Mouse (Mus musculus): ENCODE results near the gene Pamr1.

Gene Pamr1

DNA sequence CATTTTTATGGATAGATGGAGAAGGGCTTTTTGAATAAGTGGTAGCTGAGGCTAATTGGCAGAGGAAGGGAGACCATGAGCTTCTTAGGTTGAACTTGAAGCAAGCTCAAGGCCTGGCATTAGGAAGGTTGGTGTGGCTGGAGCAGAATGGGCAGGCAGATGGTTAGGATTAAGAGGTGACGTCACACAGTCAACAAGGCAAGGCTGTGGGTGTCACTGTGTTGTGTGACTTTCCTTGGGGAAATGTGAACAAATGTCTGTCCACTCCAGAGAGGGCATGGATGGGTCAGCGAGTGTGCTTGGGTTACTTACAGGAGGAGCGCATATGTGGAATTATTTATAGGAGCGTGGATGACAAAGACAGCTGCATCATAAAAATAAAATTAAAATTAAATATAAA is 50.7 kb downstream of the Pamr1 start:
- DNase-seq: no peak

DNA sequence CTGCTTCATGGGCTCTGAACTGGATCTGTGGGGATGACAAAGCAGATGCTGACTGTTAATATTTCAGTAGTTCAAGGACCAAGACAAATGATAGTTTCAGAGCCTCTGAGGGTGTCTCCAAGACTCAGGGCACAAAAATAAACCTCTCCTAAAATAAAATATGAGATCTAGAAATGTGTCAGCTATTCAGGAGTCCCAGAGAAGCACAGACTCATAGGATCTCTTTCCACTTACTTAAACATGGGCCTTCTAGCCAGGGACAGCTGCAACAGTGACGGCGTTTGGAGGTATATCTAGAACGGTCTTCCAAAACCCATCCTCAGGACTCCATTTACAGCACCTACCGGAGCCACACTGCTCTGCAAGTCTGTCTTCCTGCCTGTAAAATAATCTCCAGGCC is 60.7 kb downstream of the Pamr1 start:
- DNase-seq: no peak

DNA sequence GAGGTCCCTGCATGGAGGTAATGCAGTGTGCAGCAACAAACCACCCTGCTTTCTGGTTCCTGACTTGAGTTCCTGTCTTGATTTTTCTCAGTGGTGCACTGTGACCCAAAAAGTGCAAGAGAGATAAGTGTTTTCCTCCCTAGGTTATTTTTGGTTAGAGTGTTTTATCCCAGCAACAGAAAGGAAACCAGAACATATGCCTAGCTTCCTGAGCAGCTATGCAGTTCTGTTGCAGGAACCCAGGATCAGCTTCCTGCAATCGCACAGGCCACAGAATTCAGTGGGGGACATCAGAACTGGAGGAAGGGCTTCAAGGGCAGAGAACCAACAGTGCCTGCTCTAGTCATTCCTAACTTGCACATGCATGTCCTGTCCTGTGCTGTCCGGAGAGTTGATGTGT is 66.8 kb downstream of the Pamr1 start:
- no peak for DNase-seq

GRCm38 (mm10) chr2:102620744-102621429 is 71.1 kb downstream of the Pamr1 start:
- peak; percentile 24 for DNase-seq

GRCm38 (mm10) chr2:102622176-102622575 is 72.4 kb downstream of the Pamr1 start:
- DNase-seq: no peak

GRCm38 (mm10) chr2:102622943-102623342 is 73.1 kb downstream of the Pamr1 start:
- DNase-seq: no peak

DNA sequence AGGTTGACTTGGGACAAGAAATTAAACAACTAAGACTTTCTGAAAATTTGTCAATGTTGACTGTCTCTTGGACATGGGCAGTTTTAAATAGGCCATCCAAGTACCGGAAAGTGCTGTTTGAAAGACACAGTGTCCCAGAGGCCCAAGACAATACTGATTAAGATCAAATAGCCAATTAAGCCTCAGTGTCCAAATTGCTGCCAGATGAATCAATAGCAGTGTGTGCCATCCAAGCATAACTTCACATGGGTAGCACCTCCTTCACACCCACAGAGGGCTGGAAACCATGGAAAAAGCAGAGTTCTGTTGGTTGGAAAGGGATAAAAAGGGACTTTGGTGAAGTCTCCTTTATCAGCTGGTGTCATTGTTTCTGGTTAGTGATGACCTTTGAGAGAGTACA is 74.7 kb downstream of the Pamr1 start:
- no peak for DNase-seq

DNA sequence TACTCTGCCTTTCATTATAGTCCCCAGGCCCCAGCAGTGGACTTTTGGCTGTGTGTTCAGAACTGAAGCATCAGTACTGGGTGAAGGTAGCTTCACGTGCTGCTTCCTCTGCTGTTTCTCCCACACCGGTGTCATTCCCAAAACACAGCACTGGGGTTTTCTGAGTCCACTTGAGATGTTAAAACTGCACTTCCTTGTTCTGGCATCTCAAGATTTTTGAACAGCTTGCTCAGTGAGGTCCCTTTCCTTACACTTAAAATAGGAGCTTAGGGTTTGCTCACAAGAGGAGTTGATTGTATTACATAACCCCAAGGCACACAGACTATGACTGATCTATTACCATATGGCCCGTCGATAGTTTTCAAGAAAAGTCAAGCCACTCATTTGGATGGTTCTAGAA is 82.5 kb downstream of the Pamr1 start:
- no peak for DNase-seq

DNA sequence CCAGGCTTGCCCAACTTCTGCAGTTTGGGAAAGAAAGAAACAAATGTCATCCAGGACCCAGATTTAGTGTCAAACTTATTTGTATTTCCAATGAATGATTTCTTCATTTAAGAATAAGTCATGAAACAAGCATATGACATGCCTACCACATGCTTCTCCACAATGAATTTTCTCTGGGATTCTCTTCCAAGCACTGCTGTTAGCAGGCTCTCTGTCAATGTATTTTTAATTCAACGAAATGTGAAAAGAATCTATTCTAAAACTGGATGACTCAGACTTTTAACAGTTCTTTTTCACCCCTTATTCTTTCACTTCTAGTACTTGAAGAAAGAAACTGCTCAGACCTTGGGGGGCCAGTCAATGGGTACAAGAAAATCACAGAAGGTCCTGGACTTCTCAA is 84.2 kb downstream of the Pamr1 start:
- DNase-seq: no peak

DNA sequence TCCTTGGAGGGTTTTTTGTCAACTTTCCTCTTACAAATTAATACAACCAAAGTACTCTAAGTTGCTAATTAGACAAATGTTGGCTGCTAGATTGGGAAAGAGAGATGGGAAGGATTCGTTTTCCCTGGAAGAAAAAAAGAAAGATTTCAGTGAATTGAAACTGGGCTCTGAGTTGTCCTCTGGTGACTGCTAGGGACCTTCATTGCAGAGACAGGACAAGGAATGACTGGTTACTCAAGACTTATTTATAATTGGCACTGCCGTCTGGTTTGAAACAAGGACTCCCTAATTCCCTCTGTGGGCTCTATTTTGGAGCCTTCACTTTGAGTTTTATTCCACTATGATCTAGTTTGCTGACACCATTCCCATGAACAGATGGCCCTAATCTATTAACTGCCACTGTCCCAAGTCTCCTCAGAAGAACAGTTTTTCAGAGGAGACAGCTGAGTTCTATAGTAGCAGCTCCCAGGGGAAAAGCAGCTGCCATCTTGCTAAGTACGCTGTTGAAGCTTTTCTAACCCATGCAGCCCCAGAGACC is 85.8 kb downstream of the Pamr1 start:
- DNase-seq: no peak

- DNase-seq: no peak
These were observed 86.3 kb downstream of the Pamr1 start for GRCm38 (mm10) chr2:102636116-102636600.

DNA sequence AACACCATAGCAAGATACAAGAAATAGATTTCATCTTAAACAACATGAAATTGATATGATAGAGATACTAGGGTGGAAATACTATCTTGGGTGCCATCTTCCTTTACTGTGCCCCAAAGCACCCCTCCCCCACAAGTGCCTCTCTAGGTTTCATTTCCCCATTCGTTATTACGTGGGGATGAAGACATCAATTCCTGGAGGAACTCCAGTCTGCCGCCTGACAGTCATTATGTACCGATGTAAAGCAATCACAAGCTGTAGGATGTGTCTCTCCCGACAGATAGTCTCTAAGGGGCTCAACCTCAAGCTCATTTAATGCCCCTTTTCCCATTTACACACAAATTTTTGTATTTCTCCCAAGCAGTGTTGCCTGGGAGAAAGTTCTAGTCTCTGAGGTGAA is 88.3 kb downstream of the Pamr1 start:
- no peak for DNase-seq

DNA sequence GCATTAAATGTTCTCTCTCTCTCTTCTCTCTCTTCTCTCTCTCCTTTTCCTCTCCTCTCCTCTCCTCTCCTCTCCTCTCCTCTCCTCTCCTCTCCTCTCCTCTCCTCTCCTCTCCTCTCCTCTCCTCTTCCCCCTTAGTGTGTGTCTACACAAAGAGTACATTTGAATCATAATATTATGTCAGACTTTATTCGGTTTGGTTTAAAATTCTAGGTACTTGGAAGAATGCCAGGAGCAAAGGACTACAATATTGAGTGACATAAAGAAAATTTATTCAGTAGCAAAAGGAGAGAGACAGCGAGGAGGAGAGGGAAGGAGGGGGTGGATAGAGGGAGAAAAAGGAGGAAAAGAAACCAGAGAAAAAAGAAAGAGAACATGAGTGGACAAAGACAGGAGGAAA is 88.9 kb downstream of the Pamr1 start:
- DNase-seq: no peak

- peak; percentile 22 for DNase-seq
These were observed 99.2 kb downstream of the Pamr1 start for GRCm38 (mm10) chr2:102648845-102649500.

- DNase-seq: no peak
These were observed 100.5 kb downstream of the Pamr1 start for GRCm38 (mm10) chr2:102650322-102650721.

- no peak for DNase-seq
These were observed 106.3 kb downstream of the Pamr1 start for GRCm38 (mm10) chr2:102655966-102656725.

DNA sequence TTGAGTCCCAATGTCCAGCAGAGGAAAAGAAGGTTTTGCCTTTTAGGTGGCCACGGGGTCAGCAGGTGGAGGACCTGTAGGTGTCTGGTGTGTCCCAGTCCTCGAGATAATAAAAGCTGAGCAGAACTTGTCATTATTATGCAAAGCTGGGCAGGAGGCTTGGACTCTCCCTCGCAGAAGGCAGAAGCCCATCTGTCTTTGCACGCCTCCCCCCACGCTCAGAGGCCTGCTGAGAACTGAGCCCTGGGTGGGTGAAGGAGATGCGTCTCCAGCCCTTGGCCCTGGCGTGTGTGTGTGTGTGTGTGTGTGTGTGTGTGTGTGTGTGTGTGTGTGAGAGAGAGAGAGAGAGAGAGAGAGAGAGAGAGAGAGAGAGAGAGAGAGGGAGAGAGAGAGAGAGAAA is 107.9 kb downstream of the Pamr1 start:
- peak; percentile 44 for DNase-seq

GRCm38 (mm10) chr2:102658163-102658660 is 108.4 kb downstream of the Pamr1 start, which contains the start of gene Slc1a2:
TSS of gene Slc1a2 (plus strand) at chr2:102658659.
- peak; percentile 60 for DNase-seq

DNA sequence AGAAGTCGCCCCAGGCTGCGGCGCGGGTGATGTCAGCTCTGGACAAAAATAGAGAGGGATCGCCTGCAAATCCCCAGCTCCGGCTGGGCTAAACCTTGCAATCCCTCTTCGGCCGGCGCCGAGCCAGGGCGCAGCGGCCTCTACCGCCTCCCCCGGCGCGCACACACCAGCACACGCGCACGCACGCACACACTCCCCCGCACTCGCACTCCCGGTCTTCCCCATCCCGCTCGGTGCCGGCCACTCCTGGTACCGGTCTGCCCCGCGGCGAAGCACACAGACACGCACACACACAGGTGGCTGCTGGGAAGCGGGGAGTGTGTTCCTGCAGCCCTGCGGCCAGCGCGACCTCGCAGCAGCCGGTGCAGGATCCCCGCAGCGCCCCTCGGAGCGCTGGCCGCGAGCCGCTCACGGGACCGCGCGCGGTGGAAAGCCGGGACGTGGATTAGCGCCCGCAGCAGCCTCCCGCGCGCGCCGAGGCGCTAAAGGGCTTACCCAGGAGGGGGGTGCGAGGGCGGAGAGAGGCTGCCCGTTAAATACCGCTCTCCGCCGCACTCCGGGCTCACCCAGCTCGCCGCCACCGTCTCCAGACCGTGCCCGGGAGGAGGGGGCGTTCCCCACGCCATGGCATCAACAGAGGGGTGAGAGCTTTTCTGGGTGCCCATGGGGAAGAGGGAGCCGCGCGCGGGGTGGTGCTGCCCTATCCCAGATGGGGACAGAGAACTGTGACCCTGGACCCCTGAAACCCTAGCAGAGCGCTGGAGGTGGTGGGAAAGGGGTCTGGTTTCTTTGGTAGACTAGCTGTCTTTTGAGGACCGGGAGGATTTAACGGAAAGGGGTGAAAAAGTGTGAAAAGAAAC is 109.1 kb downstream of the Pamr1 start:
- peak; percentile 77 for DNase-seq

GRCm38 (mm10) chr2:102659521-102659830 is 109.7 kb downstream of the Pamr1 start:
- DNase-seq: no peak

GRCm38 (mm10) chr2:102661052-102661451 is 111.2 kb downstream of the Pamr1 start:
- DNase-seq: no peak

GRCm38 (mm10) chr2:102662911-102663310 is 113.1 kb downstream of the Pamr1 start:
- no peak for DNase-seq

GRCm38 (mm10) chr2:102663339-102663738 is 113.5 kb downstream of the Pamr1 start:
- DNase-seq: no peak

Measured in cerebellum, adult 9-10 months (tissue).